Mouse (Mus musculus) kidney, postnatal 25 days (tissue): ENCODE results near the gene Cdk19.

Experiments used
- DNase-seq, 2 experiments: peaks; one replicate each; pipeline ENCODE4 v3.0.0; 2021; ENCODE audit warnings: mixed read lengths in 2 of 2

Gene Cdk19

DNA sequence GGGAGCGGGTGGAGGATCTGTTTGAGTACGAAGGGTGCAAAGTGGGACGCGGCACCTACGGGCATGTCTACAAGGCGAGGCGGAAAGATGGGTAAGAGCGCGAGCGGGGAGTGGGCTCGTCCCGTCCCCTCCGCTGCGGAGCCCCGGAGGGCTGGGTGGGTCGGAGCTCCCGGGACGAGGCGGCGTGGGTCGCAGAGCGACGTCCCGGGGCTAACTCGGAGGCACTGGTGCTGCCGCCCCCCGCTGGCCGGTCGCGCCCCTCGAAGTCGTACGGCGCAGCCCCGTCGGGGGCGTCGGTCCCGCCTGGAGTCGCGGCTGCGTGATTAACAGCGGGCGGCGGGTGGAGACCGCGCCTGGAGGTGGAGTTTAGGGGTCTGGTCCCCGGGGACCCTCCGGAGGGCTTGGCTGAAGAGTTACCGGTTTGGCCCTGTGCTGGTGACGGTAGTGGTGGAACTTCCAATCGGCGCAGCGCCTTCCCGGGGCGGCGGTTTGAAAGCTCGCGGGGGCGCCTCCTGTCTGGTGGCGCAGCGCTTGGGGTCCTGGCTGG, 10.3 kb downstream of the Cdk19 start:
- peak; percentile 48 to 78 for DNase-seq

DNA sequence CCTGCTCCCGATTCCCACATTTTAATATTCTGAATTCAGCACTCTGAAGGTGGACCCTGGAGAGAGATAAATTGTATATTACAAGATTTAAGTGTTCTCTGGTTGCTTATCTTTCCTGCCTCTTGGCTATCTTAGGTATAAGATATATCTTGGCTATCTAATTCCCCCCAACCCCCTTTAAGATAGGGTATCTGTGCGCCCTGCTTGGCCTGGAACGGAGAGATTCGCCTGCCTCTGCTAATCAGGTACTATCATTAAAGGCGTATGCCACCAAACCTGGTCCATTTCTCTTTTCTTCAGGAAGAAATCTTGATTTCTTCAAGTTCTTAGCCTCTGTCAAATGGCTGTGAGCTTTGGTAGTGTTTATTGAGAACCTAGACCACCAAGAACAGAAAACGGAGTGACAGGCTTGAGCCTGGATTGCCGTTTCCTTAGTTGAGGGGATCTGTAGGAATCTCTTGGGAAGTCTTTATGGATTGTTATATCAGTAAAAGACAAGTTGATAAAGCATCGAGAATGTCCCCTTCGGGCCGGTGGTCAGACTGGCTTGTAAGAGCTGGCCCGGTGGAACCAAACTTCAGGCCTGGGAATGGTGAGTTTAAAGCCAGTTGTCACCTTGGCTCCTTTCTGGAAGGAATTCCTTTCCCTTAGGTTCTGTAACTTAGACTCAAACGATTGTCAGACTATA, 11.0 kb downstream of the Cdk19 start:
- no peak for DNase-seq

GRCm38 (mm10) chr10:40351156-40351555, 11.8 kb downstream of the Cdk19 start:
- no peak for DNase-seq

DNA sequence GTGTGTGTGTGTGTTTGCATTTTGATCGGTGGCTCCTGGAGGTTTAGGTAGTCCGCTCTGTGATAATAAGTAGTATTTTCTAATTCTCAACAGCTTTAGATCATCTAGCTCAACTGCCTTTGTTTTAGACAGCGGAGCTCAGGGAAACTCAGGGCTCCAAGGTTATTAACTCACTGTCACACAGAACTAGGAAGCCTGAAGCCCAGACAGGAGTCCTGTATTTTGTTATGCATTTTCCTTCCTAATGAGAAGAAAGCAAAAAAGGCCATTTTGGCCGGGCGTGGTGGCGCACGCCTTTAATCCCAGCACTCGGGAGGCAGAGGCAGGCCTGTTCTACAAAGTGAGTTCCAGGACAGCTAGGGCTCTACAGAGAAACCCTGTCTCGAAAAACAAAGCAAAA, 14.7 kb downstream of the Cdk19 start:
- DNase-seq = no peak

DNA sequence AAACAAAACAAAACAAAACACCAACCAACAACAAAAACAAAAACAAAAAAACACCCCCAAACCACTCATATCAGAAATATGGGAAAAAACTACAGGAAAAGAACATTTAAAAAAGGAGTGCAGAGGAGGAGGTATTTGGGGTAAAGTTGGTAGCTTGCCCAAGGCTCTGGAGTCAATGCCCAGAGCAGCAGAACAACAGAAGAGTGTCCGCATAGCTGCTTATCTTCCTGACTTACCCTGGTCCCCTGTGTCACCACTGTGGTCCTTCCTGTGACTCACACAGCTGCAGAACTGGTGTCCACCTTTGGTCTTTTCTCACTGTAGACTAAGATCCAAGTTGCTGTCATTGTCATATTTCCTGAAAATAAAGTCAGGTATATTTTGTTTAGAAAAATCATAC, 15.2 kb downstream of the Cdk19 start:
- DNase-seq = no peak

GRCm38 (mm10) chr10:40358166-40358565, 18.8 kb downstream of the Cdk19 start:
- DNase-seq = no peak

- no peak for DNase-seq
Measured at GRCm38 (mm10) chr10:40359131-40359530, 19.8 kb downstream of the Cdk19 start.

DNA sequence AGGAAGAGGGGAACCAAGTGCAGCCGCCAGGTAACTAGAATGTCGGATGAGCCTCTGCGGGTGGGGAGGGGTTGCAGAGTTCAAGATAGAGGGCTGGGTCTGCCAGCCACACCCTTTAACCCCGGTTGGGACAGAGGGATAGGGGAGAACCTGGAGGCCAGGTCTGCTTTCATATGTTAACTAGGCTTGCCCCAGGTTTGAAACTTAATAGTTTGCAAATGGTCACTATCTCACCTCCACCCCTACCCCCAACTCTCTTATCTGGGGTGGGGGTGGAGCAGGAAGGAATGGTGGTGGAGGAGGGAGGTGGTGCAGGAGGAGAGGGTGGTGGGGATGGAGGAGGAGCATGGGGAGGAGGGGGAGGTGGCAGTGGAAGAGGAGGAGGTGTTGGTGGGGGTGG, 23.6 kb downstream of the Cdk19 start:
- DNase-seq = no peak

- no peak for DNase-seq
Measured at GRCm38 (mm10) chr10:40364642-40365361, 25.4 kb downstream of the Cdk19 start.

- no peak for DNase-seq
Measured at GRCm38 (mm10) chr10:40365991-40366390, 26.6 kb downstream of the Cdk19 start.

DNA sequence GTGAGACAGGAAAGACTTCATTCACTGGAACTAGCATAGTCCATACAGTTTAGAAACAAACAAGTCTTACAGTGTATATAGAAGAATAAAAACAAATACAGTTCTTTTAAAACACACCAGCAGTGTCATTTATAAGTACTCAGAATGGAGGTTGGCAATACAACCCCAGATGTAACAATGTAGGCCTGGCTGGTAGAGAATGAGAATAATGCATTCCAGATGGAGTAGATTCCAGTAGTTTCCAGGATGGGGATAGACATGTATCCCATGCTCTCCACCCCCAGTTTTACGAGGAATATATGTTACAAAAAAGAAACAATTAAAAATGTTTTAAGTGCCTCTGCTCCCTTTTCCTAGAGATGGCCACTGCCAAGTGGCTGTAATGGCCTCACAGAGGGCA, 29.2 kb downstream of the Cdk19 start:
- DNase-seq = no peak

GRCm38 (mm10) chr10:40370156-40370555, 30.8 kb downstream of the Cdk19 start:
- no peak for DNase-seq

DNA sequence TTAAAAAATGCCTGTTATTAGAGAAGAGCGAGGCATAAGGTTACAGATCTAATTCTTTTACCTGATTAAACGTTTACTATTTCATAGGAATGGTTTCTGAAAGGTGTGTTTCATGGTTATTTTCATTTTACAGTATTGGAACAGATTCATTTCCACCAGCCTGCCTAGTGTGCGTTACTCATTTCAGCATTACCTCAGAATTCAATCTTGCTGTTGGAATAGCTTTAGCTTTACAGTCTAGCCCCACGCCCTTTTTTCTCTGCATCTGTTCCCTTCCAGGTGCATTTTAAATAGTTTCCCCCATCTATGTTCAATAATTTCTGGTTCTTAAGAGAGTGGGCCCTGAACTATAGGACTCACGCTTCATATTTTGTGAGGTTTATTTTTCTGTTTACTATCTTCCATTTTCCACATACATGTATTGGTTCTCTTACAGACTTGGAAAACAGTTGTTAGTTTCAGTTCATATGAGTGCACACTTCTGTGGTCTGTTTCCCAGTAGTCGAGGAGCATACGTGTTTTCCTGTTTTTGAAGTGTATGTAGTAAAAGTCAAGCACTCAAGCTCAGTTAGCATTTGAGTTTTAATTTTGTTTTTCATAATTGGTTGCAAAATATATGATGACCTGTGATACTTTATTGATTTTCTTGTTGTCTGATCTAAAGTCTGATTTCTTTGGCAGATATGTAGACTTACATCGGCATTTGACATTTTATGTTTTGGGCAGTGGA, 32.0 kb downstream of the Cdk19 start:
- DNase-seq = no peak

DNA sequence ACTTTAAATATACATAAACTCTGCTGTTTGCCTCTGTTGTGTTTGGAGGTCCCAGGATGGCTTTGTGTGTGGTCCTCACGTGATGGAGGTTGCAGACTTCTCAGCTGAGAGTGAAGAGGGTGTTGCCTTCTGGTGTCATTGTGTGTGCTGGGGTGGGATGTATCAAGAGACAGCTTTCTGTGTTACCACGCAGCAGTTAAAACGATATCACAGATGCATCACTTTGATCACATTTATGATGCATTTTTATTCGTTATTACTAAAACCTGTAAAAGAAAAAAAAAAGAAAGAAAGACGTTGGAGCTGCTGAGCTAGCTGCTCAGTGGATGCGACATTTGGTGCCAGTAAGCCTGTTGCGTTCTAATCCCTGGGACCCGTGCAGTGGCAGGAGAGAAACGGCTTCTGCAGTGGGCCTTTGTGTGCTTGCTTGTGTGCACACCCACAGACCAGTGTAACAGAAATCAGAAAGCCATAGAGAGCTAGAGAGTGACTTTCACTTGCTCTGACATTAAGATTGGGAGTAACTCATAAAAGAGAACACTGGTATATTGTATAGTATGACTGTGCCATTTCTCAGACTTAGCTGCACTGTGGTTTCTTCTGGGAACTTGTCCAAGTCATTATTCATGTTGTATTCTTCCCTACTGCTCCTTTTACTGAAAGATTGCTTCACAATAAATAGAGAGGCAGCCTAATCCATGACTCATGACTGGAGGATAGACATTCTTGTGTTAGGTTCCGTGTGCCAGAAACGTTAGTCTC, 32.7 kb downstream of the Cdk19 start:
- DNase-seq = no peak

- DNase-seq = no peak
Measured at GRCm38 (mm10) chr10:40373749-40374148, 34.4 kb downstream of the Cdk19 start.

- DNase-seq = no peak
Measured at GRCm38 (mm10) chr10:40374828-40375227, 35.5 kb downstream of the Cdk19 start.

DNA sequence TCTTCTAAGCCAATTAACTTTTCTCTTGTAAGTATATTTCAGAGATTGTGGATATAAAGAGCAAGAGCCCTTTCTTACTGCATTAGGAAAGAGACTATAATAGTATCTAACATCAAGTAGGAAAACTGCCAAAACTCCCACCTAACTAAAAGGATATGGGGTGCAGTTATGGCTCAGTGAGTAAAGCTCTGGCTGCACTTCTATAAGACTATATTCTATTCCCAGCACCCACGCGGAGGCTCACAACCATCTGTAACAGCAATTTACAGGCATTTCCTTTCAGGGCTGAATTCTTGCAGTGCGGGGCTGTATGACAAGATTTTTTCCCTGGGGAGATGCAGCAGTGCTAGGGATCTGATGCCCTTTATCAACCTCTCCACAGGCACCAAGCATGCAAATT, 36.9 kb downstream of the Cdk19 start:
- no peak for DNase-seq

GRCm38 (mm10) chr10:40378284-40378683, 38.9 kb downstream of the Cdk19 start:
- no peak for DNase-seq

- no peak for DNase-seq
Measured at GRCm38 (mm10) chr10:40379682-40380081, 40.3 kb downstream of the Cdk19 start.

DNA sequence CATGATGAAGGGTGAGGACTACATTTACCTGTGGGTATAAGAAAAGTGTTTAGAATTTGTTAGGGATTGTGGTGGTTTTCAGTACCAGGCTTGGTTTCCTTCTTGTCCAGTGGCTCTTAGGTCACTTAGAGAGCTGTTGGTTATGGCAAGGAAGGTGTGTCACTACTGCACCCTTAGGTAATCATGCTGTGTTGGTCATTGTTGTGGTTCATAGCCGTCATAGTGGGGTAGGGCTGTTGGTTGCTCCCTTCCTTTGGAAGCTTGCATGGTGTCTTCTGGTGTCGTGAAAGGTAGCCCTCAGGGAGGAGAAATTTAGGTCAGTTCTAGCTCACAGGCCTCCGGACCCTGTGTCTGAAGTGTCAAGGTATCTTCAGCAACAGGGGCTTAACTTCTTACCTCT, 46.0 kb downstream of the Cdk19 start:
- DNase-seq = no peak

- no peak for DNase-seq
Measured at GRCm38 (mm10) chr10:40386126-40386525, 46.8 kb downstream of the Cdk19 start.

GRCm38 (mm10) chr10:40393447-40394143, 54.2 kb downstream of the Cdk19 start:
- no peak for DNase-seq
